Mouse (Mus musculus): ENCODE data around the gene Pgbd5. TPM values are rescaled to one million over a fixed set of nuclear protein-coding genes. Genes with fewer than 3 reads are reported as not detected.

The Pgbd5 gene
- total RNA-seq, 2 experiments from 2014 or later = 4.4 to 6.8 TPM

DNA sequence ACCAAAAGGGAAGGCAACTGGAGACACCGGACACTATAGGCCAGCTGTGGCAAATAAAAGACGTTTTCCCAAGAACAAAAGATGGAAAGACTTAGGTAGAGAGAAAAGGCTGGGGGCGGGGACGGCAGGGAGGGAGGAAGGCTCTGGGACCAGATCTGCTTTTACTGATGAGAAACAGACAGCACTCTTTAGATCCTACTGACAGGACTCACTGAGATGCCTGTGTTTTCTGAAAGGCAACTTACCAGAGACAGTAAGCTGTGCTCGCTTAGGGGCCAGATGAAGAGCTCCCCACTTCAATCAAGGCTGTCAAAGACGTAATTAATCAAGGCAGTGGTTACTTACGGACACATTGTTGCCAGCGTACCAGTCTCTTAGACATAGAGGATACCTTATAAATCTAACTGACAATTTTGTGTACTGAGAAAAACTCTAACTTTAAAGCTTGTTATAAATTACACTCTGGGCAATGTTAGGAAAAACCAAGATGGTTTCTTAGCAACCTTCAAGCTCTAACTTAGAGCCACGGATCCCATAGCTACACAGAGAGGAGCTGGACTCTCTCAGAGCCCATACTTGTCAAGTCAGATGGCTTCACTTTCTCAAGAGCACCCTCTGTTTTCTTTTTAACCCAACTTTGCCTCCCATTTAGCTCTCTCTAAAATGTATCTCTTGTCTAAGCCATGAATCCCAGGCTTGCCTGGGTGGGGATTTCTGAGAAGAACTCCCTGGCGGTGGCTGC is 47.0 kb downstream of the Pgbd5 start:
- no peak for DNase-seq

DNA sequence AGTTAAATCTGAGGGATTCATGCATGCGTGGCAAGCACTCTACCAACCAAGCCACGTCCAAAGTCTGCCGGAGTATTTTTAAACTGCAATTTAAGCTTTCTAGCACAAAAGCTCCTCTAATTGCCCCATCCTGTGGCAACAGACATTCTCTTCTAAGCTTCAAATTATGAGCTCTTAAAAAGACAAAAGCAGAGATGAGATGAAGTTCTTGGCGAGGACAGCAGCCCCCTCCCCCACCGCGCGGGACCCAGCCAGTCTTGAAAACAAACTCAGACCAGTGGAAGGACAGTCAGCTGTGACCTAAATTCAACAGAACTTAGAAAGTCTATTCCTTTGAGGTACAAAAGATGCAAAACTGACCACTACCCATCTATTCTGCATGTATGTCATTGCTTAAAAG is 48.3 kb downstream of the Pgbd5 start:
- no peak for DNase-seq

DNA sequence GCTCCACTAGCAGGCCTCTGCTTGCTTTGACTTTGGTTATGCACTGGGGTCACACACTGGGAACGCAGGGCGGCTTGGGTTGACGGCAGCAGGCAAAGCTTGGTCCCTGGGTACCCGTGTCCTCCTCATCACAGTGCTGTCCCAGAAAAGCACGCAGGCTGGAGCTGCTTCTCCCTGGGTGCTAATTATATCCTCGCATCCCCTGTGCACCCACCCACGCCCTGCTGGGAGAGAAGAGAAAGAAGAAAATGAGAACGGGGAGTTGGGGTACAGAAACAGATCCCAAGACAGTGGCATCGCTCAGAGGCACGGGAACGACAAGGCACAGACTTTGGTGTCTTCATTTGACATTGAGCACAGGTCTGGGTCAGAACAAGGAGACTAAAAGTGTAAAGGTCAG is 50.0 kb downstream of the Pgbd5 start:
- DNase-seq = no peak

DNA sequence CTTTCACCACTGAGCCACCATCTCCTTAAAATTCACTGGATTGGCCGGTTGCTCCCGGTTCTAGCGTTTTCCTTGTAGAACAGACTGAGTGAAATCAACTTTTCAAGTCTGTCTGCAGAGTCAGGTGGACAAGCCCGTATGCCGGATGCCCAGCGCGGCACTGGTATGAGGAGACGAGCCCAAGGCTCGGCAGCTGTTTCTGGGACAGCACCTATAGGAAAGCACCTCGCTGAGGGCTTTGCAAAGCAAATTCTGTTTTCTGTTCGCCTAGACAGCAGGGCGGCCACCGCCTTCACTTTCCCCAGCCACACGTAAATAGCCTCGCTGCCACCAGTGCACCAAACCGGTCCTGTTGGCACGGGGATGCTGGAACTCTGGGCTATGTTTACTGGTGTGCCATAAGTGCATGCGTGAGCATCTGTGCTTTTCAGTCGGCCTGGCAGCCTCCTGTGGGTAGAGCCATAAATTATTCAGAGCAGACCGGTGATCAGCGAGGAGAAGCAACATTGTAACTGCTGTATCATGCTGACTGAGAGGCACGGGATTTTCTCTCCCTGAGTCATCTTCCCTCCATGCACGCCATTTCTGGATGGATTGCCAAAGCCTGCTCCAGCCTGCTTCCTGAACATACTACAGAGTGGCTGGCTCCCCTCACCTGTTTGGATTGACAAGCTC is 53.1 kb downstream of the Pgbd5 start:
- DNase-seq = peak; percentile 43

DNA sequence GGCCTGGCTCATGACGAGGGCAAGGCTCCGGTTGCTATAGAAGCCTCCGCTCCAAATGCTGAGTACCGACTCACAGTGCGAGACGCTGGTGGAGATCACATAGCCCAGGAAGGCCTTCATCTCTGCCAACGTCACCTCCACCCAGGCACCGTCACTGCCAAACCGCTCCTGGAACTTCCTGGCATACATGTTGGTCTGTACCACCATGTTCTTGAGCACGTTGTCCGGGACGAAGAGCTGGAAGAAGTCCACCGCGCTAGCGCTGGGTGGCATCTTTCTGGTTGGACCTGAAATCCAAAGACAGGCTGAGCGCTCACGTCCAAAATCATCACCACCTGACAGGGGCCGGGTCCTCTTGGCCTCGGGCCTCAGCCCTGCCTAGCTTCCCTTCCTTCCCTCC is 55.1 kb downstream of the Pgbd5 start:
- DNase-seq = no peak

DNA sequence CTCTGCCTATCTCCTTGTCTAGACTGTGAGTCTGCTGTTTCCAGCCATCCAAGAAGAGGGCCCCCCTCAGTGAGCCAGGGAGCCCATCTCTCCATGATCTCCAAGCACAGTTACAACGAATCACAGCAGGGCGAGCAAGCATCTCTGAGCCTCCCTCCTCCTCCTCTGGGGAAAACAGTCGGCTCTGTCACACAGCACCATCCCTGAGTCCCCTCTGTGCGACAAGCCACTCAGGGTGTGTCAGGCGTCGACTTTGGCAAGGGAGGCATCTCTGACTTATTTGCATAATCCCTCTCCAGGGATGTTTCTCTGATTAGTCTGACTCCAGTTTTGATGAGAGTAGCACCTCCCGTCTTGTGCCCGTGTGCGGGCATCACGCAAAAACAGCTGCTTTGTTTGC is 57.2 kb downstream of the Pgbd5 start:
- DNase-seq = no peak

DNA sequence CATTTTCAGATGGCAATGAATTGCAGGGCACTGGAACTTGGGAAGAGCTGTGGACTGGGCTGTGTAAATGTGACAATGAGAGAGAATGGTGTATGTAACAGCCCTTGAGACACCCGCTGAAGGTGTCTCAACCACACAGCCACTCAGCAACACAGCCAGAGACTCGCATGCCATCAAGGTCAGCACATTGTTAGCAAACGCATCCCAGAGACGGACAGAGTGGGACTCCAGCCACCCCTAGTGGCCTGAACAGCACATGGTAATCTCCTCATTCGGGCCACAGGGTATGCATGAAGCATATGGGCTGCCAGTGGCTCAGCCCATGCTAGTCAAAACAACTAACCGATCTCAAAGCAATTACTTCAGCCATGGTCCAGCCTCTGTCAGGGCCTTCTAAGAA is 60.2 kb downstream of the Pgbd5 start:
- DNase-seq = no peak

DNA sequence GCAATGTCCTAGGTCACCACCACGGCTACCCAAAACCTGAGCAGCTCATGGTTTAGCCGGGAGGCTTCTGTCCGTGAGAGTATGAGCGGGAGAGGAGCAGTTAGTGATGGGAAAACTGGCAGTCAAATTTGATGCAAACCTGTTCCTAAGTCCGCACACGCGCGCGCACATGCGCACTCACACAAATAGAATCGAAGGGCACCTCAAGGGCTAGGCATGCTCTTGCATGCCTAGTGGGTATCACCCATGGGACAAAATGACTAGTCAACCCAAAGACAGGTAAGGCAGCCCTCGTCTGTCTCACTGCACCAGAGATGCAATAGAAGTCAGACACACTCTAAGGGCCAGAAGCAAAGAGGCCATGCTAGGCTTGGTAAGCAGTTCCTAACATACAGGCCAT is 63.1 kb downstream of the Pgbd5 start:
- no peak for DNase-seq

DNA sequence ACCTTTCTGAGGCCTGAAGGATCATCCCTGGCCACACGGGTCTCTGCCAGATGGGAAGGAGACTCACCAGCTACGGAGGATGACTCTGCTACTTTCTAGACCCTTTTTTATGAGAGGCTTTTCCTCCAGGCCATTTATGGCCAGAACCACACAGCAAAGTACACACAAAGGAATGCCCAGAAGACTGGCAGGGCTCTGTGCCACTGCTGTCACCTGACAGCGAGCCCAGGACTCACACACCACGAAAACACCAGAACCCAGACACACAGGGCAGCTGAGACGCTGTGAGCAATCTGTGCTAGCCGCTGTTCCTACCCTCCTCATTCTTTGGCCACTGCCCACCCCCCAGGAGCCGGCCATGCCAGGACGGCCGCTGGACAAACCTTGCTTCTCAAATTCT is 63.7 kb downstream of the Pgbd5 start:
- DNase-seq = no peak

DNA sequence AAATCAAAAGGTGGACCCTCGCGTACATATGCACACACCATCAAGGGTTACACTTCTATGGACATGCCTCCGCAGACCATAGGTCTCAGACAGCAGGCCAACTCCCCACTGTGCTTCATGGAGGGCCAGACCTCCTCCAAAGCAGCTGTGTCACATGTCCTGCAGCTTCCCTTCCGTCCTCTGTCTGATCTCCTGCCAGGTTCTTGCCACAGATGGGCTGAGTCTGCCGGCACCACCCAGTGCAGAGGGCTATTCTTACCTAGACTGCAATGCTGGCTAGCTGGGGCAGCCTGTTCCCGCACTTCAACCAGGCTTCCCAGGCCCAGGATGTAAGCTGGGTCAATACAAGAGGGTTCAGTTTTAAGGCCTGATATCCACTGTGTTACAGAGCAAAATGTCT is 64.3 kb downstream of the Pgbd5 start:
- DNase-seq = peak; percentile 48

DNA sequence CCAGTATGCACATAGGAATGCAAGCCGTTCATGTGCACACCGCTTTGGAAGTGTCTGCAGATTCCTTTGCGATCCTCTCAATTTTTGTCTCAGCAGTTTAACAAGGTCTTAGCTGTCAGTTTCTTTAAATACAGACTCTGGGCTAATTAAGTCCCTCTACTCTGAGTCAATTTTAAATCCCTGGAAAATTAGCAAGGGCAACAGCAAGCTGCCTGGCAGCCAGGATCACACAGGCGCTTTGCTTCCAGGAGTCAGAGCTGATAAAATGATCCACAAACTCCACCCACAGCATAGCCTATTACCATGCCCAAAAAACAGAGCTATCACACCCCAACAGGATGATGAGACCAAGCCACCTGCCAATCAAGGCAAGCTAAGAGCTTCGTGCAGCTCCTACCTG is 65.7 kb downstream of the Pgbd5 start:
- DNase-seq = no peak

DNA sequence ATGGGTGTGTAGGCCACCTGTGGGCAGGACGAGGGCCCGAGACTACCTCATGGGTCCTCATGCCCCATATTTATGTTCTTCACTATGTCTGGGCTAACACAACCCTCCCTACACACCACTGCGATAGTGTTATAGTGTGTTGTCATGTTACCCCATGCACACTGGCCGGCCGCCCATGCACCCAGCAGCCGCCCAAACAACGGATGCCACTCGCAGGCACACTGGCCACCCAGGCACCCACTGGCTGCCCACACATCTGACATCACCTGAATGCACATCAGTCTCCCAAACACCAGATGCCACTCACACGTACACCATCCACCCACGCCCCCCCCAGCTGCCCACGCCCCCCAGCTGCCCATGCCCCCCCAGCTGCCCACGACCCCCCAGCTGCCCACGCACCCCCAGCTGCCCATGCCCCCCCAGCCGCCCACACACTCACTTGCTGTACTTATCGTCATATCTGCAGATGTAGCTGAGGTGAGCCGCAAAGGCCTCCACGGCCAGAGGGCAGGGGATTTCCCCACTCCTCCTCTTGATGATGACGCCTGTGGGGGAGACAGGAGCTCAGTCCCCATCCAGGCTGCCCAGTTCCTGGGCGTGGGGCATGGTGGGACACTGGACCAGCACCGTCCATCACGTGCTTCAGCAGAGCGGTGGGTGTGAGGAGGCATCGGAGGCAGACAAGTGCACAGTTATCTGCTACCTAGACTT is 67.9 kb downstream of the Pgbd5 start:
- DNase-seq = no peak

DNA sequence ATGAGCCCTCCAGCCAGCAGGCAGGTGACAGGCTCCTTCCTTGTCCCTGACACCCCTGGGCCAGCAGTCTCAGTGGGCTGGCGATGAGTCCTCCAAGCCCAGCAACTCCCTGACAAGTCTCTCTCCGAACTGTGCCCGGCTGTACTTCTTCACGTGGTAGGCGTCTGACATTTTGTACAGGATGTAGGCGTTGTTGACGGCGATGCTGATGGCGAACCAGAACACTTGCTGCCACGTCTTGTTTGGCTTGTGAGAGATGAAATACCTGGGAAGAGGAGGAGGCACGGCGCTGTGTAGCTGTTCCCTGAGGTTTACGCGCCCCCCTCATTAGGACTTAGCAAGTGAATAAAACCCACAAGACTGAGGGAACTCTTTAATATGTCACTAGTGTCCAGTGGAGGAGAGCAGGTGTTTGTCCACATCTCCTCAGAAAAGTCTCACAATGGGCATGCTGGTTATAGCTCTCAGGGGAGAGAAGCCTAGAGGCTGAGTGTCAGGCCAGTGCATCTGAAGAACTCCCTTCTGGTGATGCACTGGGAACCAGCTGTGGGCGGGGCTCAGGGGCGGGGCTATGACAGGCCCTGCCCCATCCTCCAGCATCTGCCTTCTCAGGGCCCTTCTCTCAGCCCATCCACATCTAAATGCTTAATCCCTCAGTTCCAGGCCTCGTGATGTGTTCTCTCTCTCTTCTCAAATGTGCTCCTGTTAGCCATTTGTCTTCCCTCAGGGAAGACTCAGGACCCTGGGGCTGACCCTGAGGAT is 68.9 kb downstream of the Pgbd5 start:
- DNase-seq = no peak

DNA sequence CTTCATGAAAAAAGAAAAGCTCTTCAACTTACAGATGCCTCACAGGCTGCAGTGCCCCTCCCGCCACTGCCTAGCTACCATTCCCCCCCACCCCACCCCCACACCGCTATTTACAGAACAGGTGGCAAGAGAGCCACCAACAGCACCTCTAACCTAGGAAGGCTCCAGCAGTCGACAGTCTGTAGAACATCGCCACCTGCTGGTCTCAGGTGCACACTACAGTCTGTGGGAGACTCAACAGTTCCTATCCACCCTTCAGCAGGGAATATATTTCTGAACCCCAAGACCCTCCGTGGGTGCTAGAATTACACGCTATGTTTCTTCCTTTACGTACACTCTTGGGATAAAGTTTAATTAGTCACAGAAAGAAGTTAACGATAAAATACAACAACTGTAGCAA is 71.2 kb downstream of the Pgbd5 start:
- peak; percentile 81 for DNase-seq

DNA sequence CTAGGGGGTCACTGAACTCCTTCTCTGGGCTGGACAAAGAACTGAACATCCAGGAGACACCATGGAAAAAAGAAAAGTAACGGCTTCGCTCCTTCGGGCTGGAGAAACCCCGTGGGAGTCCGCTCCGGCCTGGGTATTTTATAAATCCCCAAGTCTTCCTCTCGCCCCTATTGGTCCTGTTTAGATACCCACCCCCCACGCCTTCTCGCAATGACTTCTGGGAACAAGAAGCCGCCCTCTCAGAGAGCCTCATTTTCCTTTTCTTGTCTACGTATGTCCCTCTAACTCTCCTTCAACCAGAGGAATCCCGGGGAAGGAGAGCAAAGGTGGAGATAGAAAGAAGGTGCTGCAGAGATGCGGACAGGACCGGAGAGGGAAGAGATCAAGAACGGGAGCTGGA is 76.1 kb downstream of the Pgbd5 start:
- no peak for DNase-seq

DNA sequence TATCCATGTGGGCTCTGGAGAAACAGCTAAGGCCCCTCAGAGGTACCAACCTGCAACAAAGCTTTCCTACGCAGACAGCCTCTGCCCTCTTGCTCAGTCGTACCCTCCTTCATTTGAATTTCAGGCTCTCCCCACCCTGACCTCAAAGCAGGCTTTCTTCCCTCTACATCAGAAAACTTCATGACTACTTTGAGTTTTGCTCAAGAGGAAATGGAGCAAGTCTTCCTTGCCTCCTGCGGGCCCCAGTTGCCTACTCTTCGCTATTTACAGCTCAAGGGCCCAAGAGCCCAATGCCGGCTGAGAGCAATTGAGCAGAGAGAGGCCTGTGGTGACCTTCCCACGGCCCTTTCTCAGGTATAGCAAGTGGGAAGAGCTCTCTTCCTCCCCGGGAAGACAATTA is 76.9 kb downstream of the Pgbd5 start:
- no peak for DNase-seq

DNA sequence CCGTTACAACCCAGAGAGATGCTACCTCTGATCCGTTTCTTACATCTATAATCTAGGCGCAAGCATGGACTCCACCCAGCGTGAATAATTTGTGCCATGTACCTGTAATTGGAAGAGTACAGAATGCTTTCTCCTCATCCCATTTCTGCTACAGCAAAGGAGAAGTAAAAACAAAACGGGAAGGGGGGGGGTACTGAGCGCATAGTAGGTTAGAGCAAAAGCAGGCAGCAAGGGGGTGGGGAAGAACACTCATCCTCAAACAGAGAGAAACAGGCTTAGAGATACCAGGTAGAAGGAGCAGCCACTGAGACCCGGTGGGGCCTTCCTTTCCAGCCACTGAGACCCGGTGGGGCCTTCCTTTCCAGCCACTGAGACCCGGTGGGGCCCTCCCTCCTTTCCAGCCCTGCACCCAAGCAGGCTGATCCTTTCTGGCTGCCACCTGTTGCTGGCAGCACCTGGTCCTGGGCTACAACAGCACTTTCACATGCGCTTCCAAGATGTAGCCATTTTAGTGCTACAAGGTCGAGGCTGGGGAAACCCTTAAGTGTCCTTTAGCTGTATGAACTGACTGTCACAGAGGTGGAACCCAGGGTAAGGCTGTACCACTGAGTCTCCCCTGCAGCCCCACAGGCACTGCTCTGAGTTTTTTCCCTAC is 77.6 kb downstream of the Pgbd5 start:
- DNase-seq = no peak

DNA sequence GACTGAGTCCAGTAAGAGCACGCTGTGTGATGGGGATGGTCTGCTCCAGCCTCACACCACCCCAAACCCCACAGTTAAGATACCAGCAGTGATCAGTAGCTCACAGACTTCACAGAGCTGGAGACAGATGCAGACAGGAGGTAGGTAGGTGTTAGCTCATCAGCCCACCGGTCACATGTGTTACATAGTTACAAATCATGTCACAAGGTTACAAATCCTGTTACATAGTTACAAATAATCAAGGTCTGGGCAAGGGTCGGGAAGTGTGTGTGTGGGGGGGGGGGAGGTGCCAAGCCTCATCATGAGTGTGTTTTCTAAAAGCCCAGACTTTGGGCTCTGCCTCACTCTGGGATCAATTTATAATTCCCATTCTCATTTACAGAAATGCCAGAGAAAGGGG is 78.5 kb downstream of the Pgbd5 start:
- DNase-seq = no peak

DNA sequence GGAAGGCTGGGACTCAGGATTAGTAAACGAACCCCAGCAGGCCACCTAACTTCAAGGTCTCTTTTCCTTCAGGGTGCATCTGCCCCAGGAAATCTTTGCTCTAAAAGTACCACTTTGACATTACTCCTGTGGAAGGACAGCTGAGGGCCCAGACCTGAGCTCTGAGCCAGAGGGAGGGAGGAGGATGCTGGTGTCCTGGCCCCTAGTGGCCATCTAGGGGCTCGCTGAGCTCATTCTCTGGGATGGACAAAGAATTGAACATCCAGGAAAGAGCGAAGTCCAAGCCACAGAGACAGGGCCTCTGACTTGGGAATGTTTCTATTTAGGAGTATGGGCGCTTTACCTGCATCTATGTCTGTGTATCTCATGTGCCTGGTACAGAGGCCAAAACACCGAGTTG is 87.8 kb downstream of the Pgbd5 start:
- no peak for DNase-seq

DNA sequence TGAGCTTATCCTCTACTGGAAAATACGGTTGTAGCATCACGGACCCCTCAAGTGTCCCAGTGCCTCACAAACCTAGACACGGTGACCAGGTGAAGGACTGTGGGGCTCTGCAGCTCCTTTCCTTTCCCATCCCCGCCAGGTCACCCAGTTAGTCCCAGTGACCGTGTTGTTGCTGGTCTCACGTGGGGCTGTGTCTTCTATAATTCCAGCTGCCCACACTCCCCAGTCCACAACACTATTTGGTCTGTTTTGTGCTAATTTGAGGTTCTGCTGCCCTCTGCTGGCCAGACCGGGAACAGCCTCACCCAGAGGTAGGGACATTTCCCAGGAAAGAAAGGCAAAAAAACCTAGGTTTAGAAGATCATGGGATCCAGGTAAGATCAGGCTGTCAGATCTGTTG is 89.8 kb downstream of the Pgbd5 start:
- DNase-seq = peak; percentile 93

DNA sequence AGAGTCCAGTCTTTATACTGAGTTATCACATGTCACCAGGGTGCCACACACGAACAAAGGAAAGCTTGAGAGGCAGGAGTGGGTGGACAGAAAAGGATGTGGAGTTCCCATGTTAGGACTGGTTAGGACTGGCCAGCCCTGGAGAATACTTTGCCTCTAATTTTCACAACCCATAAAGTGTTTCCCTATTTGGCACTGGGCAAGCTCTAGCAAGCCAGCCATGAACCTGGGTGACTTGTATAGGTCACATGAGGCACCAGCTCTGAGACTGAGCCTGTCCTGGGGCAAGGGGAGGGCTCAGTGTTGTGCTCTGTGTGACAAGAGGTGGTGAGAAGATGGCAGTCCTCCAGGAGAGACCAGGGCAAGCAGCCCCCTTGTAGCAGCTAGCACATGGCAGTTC is 91.4 kb downstream of the Pgbd5 start:
- no peak for DNase-seq

DNA sequence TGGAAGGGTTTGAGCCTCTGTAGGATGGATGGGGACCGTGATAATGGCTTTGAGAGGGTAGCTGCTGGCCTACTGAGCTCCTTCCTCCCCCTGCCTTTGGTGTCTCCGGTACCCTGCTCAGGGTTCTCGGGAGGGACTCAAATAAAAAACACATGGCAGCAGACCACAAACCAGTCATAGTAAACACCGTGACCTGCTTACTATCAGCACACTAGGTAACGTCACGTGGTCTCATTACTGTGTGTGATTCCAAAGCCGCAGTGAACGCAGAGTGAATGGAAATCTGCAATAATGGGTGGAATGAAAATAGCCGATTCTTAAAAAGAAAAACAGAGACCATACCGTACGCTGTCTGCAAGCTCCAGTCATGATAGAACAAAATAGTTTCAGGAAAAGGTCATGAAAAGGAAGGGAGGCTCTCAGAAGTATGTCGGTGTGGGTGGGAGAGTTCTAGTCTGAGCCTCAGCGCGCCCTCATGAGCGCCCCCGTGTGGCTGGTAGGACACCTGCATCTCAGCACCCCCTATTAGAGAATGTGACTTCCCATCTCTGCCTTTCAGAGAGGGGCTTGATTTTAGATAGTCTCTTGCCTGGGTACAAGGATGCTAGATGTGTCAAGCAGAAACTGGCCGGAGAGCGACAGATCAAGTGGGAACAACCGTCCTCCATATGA is 92.5 kb downstream of the Pgbd5 start:
- peak; percentile 79 for DNase-seq
